Mouse (Mus musculus): ENCODE measurements around the gene Atrnl1.
"Not testable (repeated sequence)": the region's sequence is repeated elsewhere in the genome, so short reads cannot be mapped to it uniquely, and the experiment has no call there.

Atrnl1 gene

GRCm38 (mm10) chr19:57817736-57818135 is 206.9 kb downstream of the Atrnl1 start:
- no peak for DNase-seq (ENCODE audit: low spot score in 2 of 2)

- no peak for DNase-seq (ENCODE audit: low spot score in 2 of 2)
These were observed 212.6 kb downstream of the Atrnl1 start for GRCm38 (mm10) chr19:57823446-57823845.

GRCm38 (mm10) chr19:57825271-57826207 is 214.7 kb downstream of the Atrnl1 start:
- DNase-seq (ENCODE audit: low spot score in 2 of 2): peak in 1 of 2 experiments; percentile 58

GRCm38 (mm10) chr19:57833083-57833482 is 222.2 kb downstream of the Atrnl1 start:
- DNase-seq (ENCODE audit: low spot score in 2 of 2): no peak

- no peak for DNase-seq (ENCODE audit: low spot score in 2 of 2)
These were observed 227.0 kb downstream of the Atrnl1 start for GRCm38 (mm10) chr19:57837882-57838281.

GRCm38 (mm10) chr19:57838546-57838945 is 227.7 kb downstream of the Atrnl1 start:
- DNase-seq (ENCODE audit: low spot score in 2 of 2): no peak

- no peak for DNase-seq (ENCODE audit: low spot score in 2 of 2)
These were observed 239.1 kb downstream of the Atrnl1 start for GRCm38 (mm10) chr19:57849915-57850314.

- no peak for DNase-seq (ENCODE audit: low spot score in 2 of 2)
These were observed 257.5 kb downstream of the Atrnl1 start for GRCm38 (mm10) chr19:57868350-57868749.

GRCm38 (mm10) chr19:57870871-57871270 is 260.0 kb downstream of the Atrnl1 start:
- DNase-seq (ENCODE audit: low spot score in 2 of 2): no peak

- DNase-seq (ENCODE audit: low spot score in 2 of 2): no peak
These were observed 265.2 kb downstream of the Atrnl1 start for GRCm38 (mm10) chr19:57876057-57876456.

GRCm38 (mm10) chr19:57877343-57877742 is 266.5 kb downstream of the Atrnl1 start:
- DNase-seq (ENCODE audit: low spot score in 2 of 2): no peak

- DNase-seq (ENCODE audit: low spot score in 2 of 2): no peak
These were observed 267.7 kb downstream of the Atrnl1 start for GRCm38 (mm10) chr19:57878583-57878982.

- DNase-seq (ENCODE audit: low spot score in 2 of 2): not testable (repeated sequence)
These were observed 269.0 kb downstream of the Atrnl1 start for GRCm38 (mm10) chr19:57879841-57880240.

GRCm38 (mm10) chr19:57881927-57882326 is 271.1 kb downstream of the Atrnl1 start:
- DNase-seq (ENCODE audit: low spot score in 2 of 2): no peak

GRCm38 (mm10) chr19:57888871-57889270 is 278.0 kb downstream of the Atrnl1 start:
- no peak for DNase-seq (ENCODE audit: low spot score in 2 of 2)

GRCm38 (mm10) chr19:57889741-57890140 is 278.9 kb downstream of the Atrnl1 start:
- DNase-seq (ENCODE audit: low spot score in 2 of 2): no peak

- DNase-seq (ENCODE audit: low spot score in 2 of 2): no peak
These were observed 280.1 kb downstream of the Atrnl1 start for GRCm38 (mm10) chr19:57890954-57891353.

GRCm38 (mm10) chr19:57894191-57894590 is 283.4 kb downstream of the Atrnl1 start:
- no peak for DNase-seq (ENCODE audit: low spot score in 2 of 2)

GRCm38 (mm10) chr19:57900037-57900436 is 289.2 kb downstream of the Atrnl1 start:
- DNase-seq (ENCODE audit: low spot score in 2 of 2): no peak

- no peak for DNase-seq (ENCODE audit: low spot score in 2 of 2)
These were observed 298.6 kb downstream of the Atrnl1 start for GRCm38 (mm10) chr19:57909466-57909865.

GRCm38 (mm10) chr19:57910650-57911049 is 299.8 kb downstream of the Atrnl1 start:
- no peak for DNase-seq (ENCODE audit: low spot score in 2 of 2)

- no peak for DNase-seq (ENCODE audit: low spot score in 2 of 2)
These were observed 305.5 kb downstream of the Atrnl1 start for GRCm38 (mm10) chr19:57916325-57916724.

- no peak for DNase-seq (ENCODE audit: low spot score in 2 of 2)
These were observed 312.2 kb downstream of the Atrnl1 start for GRCm38 (mm10) chr19:57922991-57923390.

Measured in left cerebral cortex, adult 9 months (tissue).